Comparison of ENCODE assay signal across 11 mouse cellular contexts in genomic region chr17:25612537-25612936, GRCm38 (mm10). TPM values are rescaled to one million over a fixed set of nuclear protein-coding genes. Genes with fewer than 3 reads are reported as not detected.
"Had no signal": no experiment of that assay in that cellular context is flagged by ENCODE, and none has a peak within 500 bp of the region (broad histone marks: within the 10 kb centered on the region; RNA-seq: fewer than 3 reads in every experiment).

No protein-coding gene starts in this region.

- DNase-seq: kidney, postnatal 25 days; lung, embryonic 14.5 days; lung, postnatal 10 days; right cerebral cortex, postnatal 4 days; spleen, adult 18-20 months; thymus, adult 18-20 months; thymus, postnatal 14 days had no signal

- ATAC-seq: liver, embryonic 12.5 days; midbrain, embryonic 15.5 days had no signal

RNA-seq across cellular contexts. Expression of gene Sox8, which starts 42.1 kb away (rescaled TPM):
- total RNA-seq: megakaryocyte progenitor cell, adult 5-6 weeks; neutrophil, adult 5-6 weeks had no signal
